Mouse (Mus musculus) ES-Bruce4 (cell line): ENCODE data around the gene AI854703. TPM values are rescaled to one million over a fixed set of nuclear protein-coding genes. Genes with fewer than 3 reads are reported as not detected.
A peak's percentile ranks its signal among the peaks of the same experiment; 100 is the strongest.
"Not testable (repeated sequence)": the region's sequence is repeated elsewhere in the genome, so short reads cannot be mapped to it uniquely, and the experiment has no call there.

ENCODE experiments used
- H3K27ac ChIP-seq: 2 replicates; pipeline ENCODE4 v1.5.1; 2012; ENCODE audit warnings: low read length, inconsistent platforms; ENCODE audit not compliant: insufficient read depth
- H3K27me3 ChIP-seq: 2 replicates; pipeline ENCODE4 v1.6.1; 2012; ENCODE audit warnings: mild to moderate bottlenecking, low read length, inconsistent platforms; ENCODE audit not compliant: control insufficient read depth, poor library complexity, insufficient read depth, severe bottlenecking
- H3K36me3 ChIP-seq: 2 replicates; pipeline ENCODE4 v1.6.1; 2012; ENCODE audit warnings: inconsistent platforms, mild to moderate bottlenecking, low read length, moderate library complexity; ENCODE audit not compliant: control insufficient read depth, poor library complexity, insufficient read depth, severe bottlenecking
- H3K4me1 ChIP-seq: one replicate; pipeline ENCODE4 v1.8.1; 2011; ENCODE audit warnings: low read length; ENCODE audit not compliant: control insufficient read depth, insufficient read depth
- H3K4me3 ChIP-seq: 2 replicates; pipeline ENCODE4 v1.5.1; 2011; ENCODE audit warnings: low read depth, mild to moderate bottlenecking, low read length
- H3K9ac ChIP-seq: 2 replicates; pipeline ENCODE4 v1.6.1; 2012; ENCODE audit warnings: low read depth, mild to moderate bottlenecking, inconsistent platforms; ENCODE audit not compliant: poor library complexity, severe bottlenecking
- H3K9me3 ChIP-seq: replicated peaks from 2 replicates; pipeline ENCODE4 v1.6.1; 2012; ENCODE audit warnings: mild to moderate bottlenecking, low read length, inconsistent platforms; ENCODE audit not compliant: control insufficient read depth, poor library complexity, insufficient read depth, severe bottlenecking
- CTCF ChIP-seq: IDR thresholded peaks from one replicate; pipeline ENCODE4 v1.8.1; 2011; ENCODE audit warnings: low read depth, low read length
- EP300 ChIP-seq: IDR thresholded peaks from 2 replicates; pipeline ENCODE4 v1.6.1; 2011; ENCODE audit warnings: low read depth, low read length; ENCODE audit not compliant: insufficient read depth
- POLR2A ChIP-seq: IDR thresholded peaks from one replicate; pipeline ENCODE4 v1.8.1; 2011; ENCODE audit warnings: low read length; ENCODE audit not compliant: insufficient read depth
- polyA plus RNA-seq: library from polyadenylated mRNA; stranded (reverse); fragments of >200 nt; gene quantifications from 2 replicates; pipeline ENCODE4 v1.2.4, GENCODE M21; 2011; ENCODE audit warnings: low read depth; ENCODE audit not compliant: missing spikeins, insufficient read depth, insufficient read length

The AI854703 gene
- polyA plus RNA-seq, 1 experiment = 0.36 TPM

- TF ChIP-seq CTCF = no peak
- TF ChIP-seq POLR2A = no peak
- no peak for TF ChIP-seq EP300
- Histone ChIP-seq H3K36me3 (no peaks in the 10 kb centered on the region), H3K9me3 (no peaks in the 10 kb centered on the region), H3K9ac (no peak overlapping the region), H3K4me1 (no peaks in the 10 kb centered on the region), H3K27me3 (no peaks in the 10 kb centered on the region), H3K27ac (no peak overlapping the region), H3K4me3 (no peak overlapping the region)
Measured at GRCm38 (mm10) chr6:48609512-48609911, 17.1 kb upstream of the AI854703 start.

- Histone ChIP-seq H3K9ac (no peak overlapping the region), H3K4me3 (no peak overlapping the region)
- TF ChIP-seq POLR2A = no peak
- TF ChIP-seq CTCF = no peak
- no peak for TF ChIP-seq EP300
Measured at GRCm38 (mm10) chr6:48610657-48611056, 15.9 kb upstream of the AI854703 start.

GRCm38 (mm10) chr6:48613464-48613863, 13.1 kb upstream of the AI854703 start:
- Histone ChIP-seq H3K27ac (no peak overlapping the region), H3K36me3 (no peaks in the 10 kb centered on the region)
- TF ChIP-seq POLR2A (no peak), CTCF (no peak), EP300 (no peak)

More at GRCm38 (mm10) chr6:48610657-48611056, 15.9 kb upstream of the AI854703 start:
- no peaks in the 10 kb centered on the region for H3K27me3 ChIP-seq
- no peaks in the 10 kb centered on the region for H3K36me3 ChIP-seq
- H3K27ac ChIP-seq = no peak overlapping the region
- no peaks in the 10 kb centered on the region for H3K4me1 ChIP-seq
- no peaks in the 10 kb centered on the region for H3K9me3 ChIP-seq

GRCm38 (mm10) chr6:48614756-48615155, 11.8 kb upstream of the AI854703 start:
- H3K27ac ChIP-seq = no peak overlapping the region
- TF ChIP-seq CTCF (no peak), POLR2A (no peak), EP300 (no peak)
- H3K9me3 ChIP-seq = no peaks in the 10 kb centered on the region
- no peak overlapping the region for H3K4me3 ChIP-seq
- no peaks in the 10 kb centered on the region for H3K27me3 ChIP-seq
- no peak overlapping the region for H3K9ac ChIP-seq
- H3K36me3 ChIP-seq = no peaks in the 10 kb centered on the region
- H3K4me1 ChIP-seq = no peaks in the 10 kb centered on the region

More at GRCm38 (mm10) chr6:48613464-48613863, 13.1 kb upstream of the AI854703 start:
- Histone ChIP-seq H3K4me3 (no peak overlapping the region), H3K9ac (no peak overlapping the region), H3K27me3 (no peaks in the 10 kb centered on the region), H3K9me3 (no peaks in the 10 kb centered on the region), H3K4me1 (no peaks in the 10 kb centered on the region)

- no peak for TF ChIP-seq CTCF
- TF ChIP-seq POLR2A = no peak
- TF ChIP-seq EP300 = no peak
- peak overlapping the region; percentile 59 for H3K4me3 ChIP-seq
- H3K27me3 ChIP-seq = no peaks in the 10 kb centered on the region
- no peak overlapping the region for H3K27ac ChIP-seq
- no peaks in the 10 kb centered on the region for H3K9me3 ChIP-seq
- no peaks in the 10 kb centered on the region for H3K36me3 ChIP-seq
- peak overlapping the region; percentile 27; the same call in 1 of the 2 replicates for H3K9ac ChIP-seq
- H3K4me1 ChIP-seq = no peaks in the 10 kb centered on the region
Measured at GRCm38 (mm10) chr6:48620031-48620430, 6.5 kb upstream of the AI854703 start.

- H3K4me3 ChIP-seq = peak overlapping the region; percentile 76
- not testable (repeated sequence) for H3K27me3 ChIP-seq, H3K27ac ChIP-seq, H3K9ac ChIP-seq, H3K9me3 ChIP-seq, H3K36me3 ChIP-seq, H3K4me1 ChIP-seq
Measured at GRCm38 (mm10) chr6:48622186-48622843, 4.2 kb upstream of the AI854703 start.
